Mouse (Mus musculus) adrenal gland, adult 18-20 months (tissue): ENCODE results near the gene Gnb1. TPM values are rescaled to one million over a fixed set of nuclear protein-coding genes. Genes with fewer than 3 reads are reported as not detected.
"Not testable (repeated sequence)": the region's sequence is repeated elsewhere in the genome, so short reads cannot be mapped to it uniquely, and the experiment has no call there.

Source experiments
- DNase-seq, 2 experiments: peaks; one replicate each; pipeline ENCODE4 v3.0.0; 2021 to 2022; ENCODE audit warnings: low spot score in 2 of 2
- long read RNA-seq, 2 experiments: library from polyadenylated mRNA; stranded (forward); transcript quantifications; one replicate each; pipeline ENCODE4 v2.0.0; 2021
- total RNA-seq, 2 experiments: library from RNA; stranded (reverse); gene quantifications; 1 replicate in 1 of 2; 2 replicates in 1 of 2; pipeline ENCODE4 v1.2.3; 2021

Gene Gnb1
- 100 to 1,000 TPM; 436 to 441 TPM for total RNA-seq
- long read RNA-seq, experiment 1, transcript Gnb1-202 (11 exons, 3,088 nt), result minor isoform, 68 of 208 reads
- long read RNA-seq, experiment 1, transcript Gnb1-203 (12 exons, 3,143 nt), result minor isoform, 21 of 208 reads
- long read RNA-seq, experiment 1, transcript Gnb1-201 (12 exons, 3,131 nt), result major isoform, 74 of 208 reads
- long read RNA-seq, experiment 1, partial matches to known transcripts, result 10 of 208 reads
- long read RNA-seq, experiment 1, other reads (novel, unspliced or antisense), result 32 of 208 reads
- long read RNA-seq, experiment 2, transcript Gnb1-201 (12 exons, 3,131 nt), result minor isoform, 100 of 326 reads
- long read RNA-seq, experiment 2, transcript Gnb1-203 (12 exons, 3,143 nt), result minor isoform, 35 of 326 reads
- long read RNA-seq, experiment 2, transcript Gnb1-202 (11 exons, 3,088 nt), result major isoform, 124 of 326 reads
- long read RNA-seq, experiment 2, partial matches to known transcripts, result 10 of 326 reads
- long read RNA-seq, experiment 2, other reads (novel, unspliced or antisense), result 54 of 326 reads

GRCm38 (mm10) chr4:155490990-155491504 is at the start of gene Gnb1:
Gnb1 (plus strand) TSS chr4:155491361.
- peak; percentile 95 to 99 for DNase-seq

- DNase-seq, result no peak
Observed at GRCm38 (mm10) chr4:155442808-155443207, 48.4 kb upstream of the Gnb1 start.

GRCm38 (mm10) chr4:155451597-155451996 is 39.6 kb upstream of the Gnb1 start:
- no peak for DNase-seq

GRCm38 (mm10) chr4:155458575-155458974 is 32.6 kb upstream of the Gnb1 start:
- no peak for DNase-seq

GRCm38 (mm10) chr4:155463050-155463449 is 28.1 kb upstream of the Gnb1 start:
- no peak for DNase-seq

GRCm38 (mm10) chr4:155463611-155464010 is 27.6 kb upstream of the Gnb1 start:
- DNase-seq, result no peak

- DNase-seq, result no peak
Observed at GRCm38 (mm10) chr4:155464061-155464460, 27.1 kb upstream of the Gnb1 start.

GRCm38 (mm10) chr4:155465607-155466006 is 25.6 kb upstream of the Gnb1 start:
- no peak for DNase-seq

GRCm38 (mm10) chr4:155466080-155466479 is 25.1 kb upstream of the Gnb1 start:
- no peak for DNase-seq

- no peak for DNase-seq
Observed at GRCm38 (mm10) chr4:155467237-155468010, 23.7 kb upstream of the Gnb1 start.

- peak in 1 of 2 experiments; percentile 47 for DNase-seq
Observed at GRCm38 (mm10) chr4:155468952-155469351, 22.2 kb upstream of the Gnb1 start, which contains the start of gene Tmem52. Tmem52 (plus strand) TSS chr4:155469114.

- DNase-seq, result no peak
Observed at GRCm38 (mm10) chr4:155469590-155470262, 21.4 kb upstream of the Gnb1 start.

GRCm38 (mm10) chr4:155470263-155470953 is 20.8 kb upstream of the Gnb1 start:
- DNase-seq, result no peak

GRCm38 (mm10) chr4:155470997-155471396 is 20.2 kb upstream of the Gnb1 start:
- DNase-seq, result no peak

GRCm38 (mm10) chr4:155471406-155471805 is 19.8 kb upstream of the Gnb1 start:
- DNase-seq, result no peak

GRCm38 (mm10) chr4:155472716-155473290 is 18.4 kb upstream of the Gnb1 start:
- DNase-seq, result no peak

GRCm38 (mm10) chr4:155473319-155473718 is 17.8 kb upstream of the Gnb1 start:
- peak; percentile 64 to 70 for DNase-seq

GRCm38 (mm10) chr4:155473796-155474195 is 17.4 kb upstream of the Gnb1 start:
- not testable (repeated sequence) for DNase-seq

GRCm38 (mm10) chr4:155481381-155482124 is 9.6 kb upstream of the Gnb1 start:
- DNase-seq, result peak; percentile 84 to 85
